Mouse (Mus musculus): ENCODE results near the gene Gm10382. TPM values are rescaled to one million over a fixed set of nuclear protein-coding genes. Genes with fewer than 3 reads are reported as not detected.

Gm10382 gene
- polyA plus RNA-seq, 1 experiment from 2014 or later: 0.18 TPM

- no peaks in the 10 kb centered on the region for H3K4me1 ChIP-seq (ENCODE audit: insufficient read depth)
- no peaks in the 10 kb centered on the region for H3K27me3 ChIP-seq (ENCODE audit: insufficient read depth, low read length)
- WGBS (ENCODE audit: insufficient replicate concordance): 48% methylated on average over 2 of the region's 2 CpGs
- H3K27ac ChIP-seq (ENCODE audit: low read depth): peak overlapping the region; percentile 34; the same call in 1 of the 2 replicates
- DNase-seq: no peak
- no peak for ATAC-seq
- no peaks in the 10 kb centered on the region for H3K9me3 ChIP-seq (ENCODE audit: low read length)
- H3K9ac ChIP-seq (replicated peaks): no peak overlapping the region
- H3K36me3 ChIP-seq (replicated peaks; ENCODE audit: insufficient read depth, low read length): no peaks in the 10 kb centered on the region
- TF ChIP-seq CTCF (IDR thresholded peaks at IDR 0.05; ENCODE audit: low read depth) (no peak), EP300 (IDR thresholded peaks at IDR 0.05; ENCODE audit: low read depth) (no peak)
- no peak overlapping the region for H3K4me2 ChIP-seq (ENCODE audit: low read depth, low read length)
- H3K4me3 ChIP-seq (ENCODE audit: low read depth, low read length): no peak overlapping the region
These were observed 13.3 kb upstream of the Gm10382 start for GRCm38 (mm10) chr5:125375871-125376270.

GRCm38 (mm10) chr5:125377214-125377613 lies 11.9 kb upstream of the Gm10382 start:
- TF ChIP-seq EP300 (IDR thresholded peaks at IDR 0.05; ENCODE audit: low read depth) (no peak), CTCF (IDR thresholded peaks at IDR 0.05; ENCODE audit: low read depth) (no peak)
- no peak for DNase-seq
- H3K27ac ChIP-seq (ENCODE audit: low read depth): peak overlapping the region; percentile 57; the same call in 1 of the 2 replicates

GRCm38 (mm10) chr5:125378919-125379318 lies 10.2 kb upstream of the Gm10382 start:
- TF ChIP-seq CTCF (IDR thresholded peaks at IDR 0.05; ENCODE audit: low read depth) (peak; percentile 39), EP300 (IDR thresholded peaks at IDR 0.05; ENCODE audit: low read depth) (no peak)
- H3K27me3 ChIP-seq (ENCODE audit: insufficient read depth, low read length): no peaks in the 10 kb centered on the region
- DNase-seq (no peak), ATAC-seq (no peak)
- no peak overlapping the region for H3K9ac ChIP-seq (replicated peaks)
- H3K27ac ChIP-seq (ENCODE audit: low read depth): no peak overlapping the region
- no peaks in the 10 kb centered on the region for H3K9me3 ChIP-seq (ENCODE audit: low read length)
- H3K36me3 ChIP-seq (replicated peaks; ENCODE audit: insufficient read depth, low read length): peaks cover 2% of the 10 kb centered on the region; the same call in 1 of the 2 replicates
- 64% methylated on average over 5 of the region's 5 CpGs for WGBS (ENCODE audit: insufficient replicate concordance)
- no peak overlapping the region for H3K4me3 ChIP-seq (ENCODE audit: low read depth, low read length)
- H3K4me1 ChIP-seq (ENCODE audit: insufficient read depth): no peaks in the 10 kb centered on the region
- no peak overlapping the region for H3K4me2 ChIP-seq (ENCODE audit: low read depth, low read length)

More at GRCm38 (mm10) chr5:125377214-125377613, 11.9 kb upstream of the Gm10382 start:
- WGBS (ENCODE audit: insufficient replicate concordance): 61% methylated on average over 7 of the region's 7 CpGs
- Histone ChIP-seq H3K4me1 (ENCODE audit: insufficient read depth) (no peaks in the 10 kb centered on the region), H3K4me3 (ENCODE audit: low read depth, low read length) (no peak overlapping the region), H3K9ac (replicated peaks) (no peak overlapping the region), H3K4me2 (ENCODE audit: low read depth, low read length) (no peak overlapping the region), H3K9me3 (ENCODE audit: low read length) (no peaks in the 10 kb centered on the region), H3K36me3 (replicated peaks; ENCODE audit: insufficient read depth, low read length) (no peaks in the 10 kb centered on the region), H3K27me3 (ENCODE audit: insufficient read depth, low read length) (no peaks in the 10 kb centered on the region)
- peak; percentile 62 for ATAC-seq

- ATAC-seq (no peak), DNase-seq (no peak)
- H3K27me3 ChIP-seq (ENCODE audit: insufficient read depth, low read length): no peaks in the 10 kb centered on the region
- no peak overlapping the region for H3K4me2 ChIP-seq (ENCODE audit: low read depth, low read length)
- no peak overlapping the region for H3K27ac ChIP-seq (ENCODE audit: low read depth)
- peaks cover 21% of the 10 kb centered on the region for H3K36me3 ChIP-seq (replicated peaks; ENCODE audit: insufficient read depth, low read length)
- no peak overlapping the region for H3K9ac ChIP-seq (replicated peaks)
- TF ChIP-seq EP300 (IDR thresholded peaks at IDR 0.05; ENCODE audit: low read depth) (no peak), CTCF (IDR thresholded peaks at IDR 0.05; ENCODE audit: low read depth) (no peak)
- WGBS (ENCODE audit: insufficient replicate concordance): 61% methylated on average over 5 of the region's 5 CpGs
- peaks cover 6% of the 10 kb centered on the region for H3K4me1 ChIP-seq (ENCODE audit: insufficient read depth)
- H3K4me3 ChIP-seq (ENCODE audit: low read depth, low read length): no peak overlapping the region
- H3K9me3 ChIP-seq (ENCODE audit: low read length): no peaks in the 10 kb centered on the region
These were observed 7.0 kb upstream of the Gm10382 start for GRCm38 (mm10) chr5:125381954-125382672.

GRCm38 (mm10) chr5:125382673-125383558 lies 6.2 kb upstream of the Gm10382 start:
- peak; percentile 64 for DNase-seq
- 41% methylated on average over 6 of the region's 6 CpGs for WGBS (ENCODE audit: insufficient replicate concordance)
- H3K4me2 ChIP-seq (ENCODE audit: low read depth, low read length): no peak overlapping the region
- H3K9me3 ChIP-seq (ENCODE audit: low read length): no peaks in the 10 kb centered on the region
- H3K36me3 ChIP-seq (replicated peaks; ENCODE audit: insufficient read depth, low read length): peaks cover 21% of the 10 kb centered on the region
- H3K27ac ChIP-seq (ENCODE audit: low read depth): peak overlapping the region; percentile 49
- H3K9ac ChIP-seq (replicated peaks): no peak overlapping the region
- H3K4me1 ChIP-seq (ENCODE audit: insufficient read depth): peaks cover 6% of the 10 kb centered on the region
- TF ChIP-seq CTCF (IDR thresholded peaks at IDR 0.05; ENCODE audit: low read depth) (peak; percentile 81), EP300 (IDR thresholded peaks at IDR 0.05; ENCODE audit: low read depth) (no peak)
- H3K4me3 ChIP-seq (ENCODE audit: low read depth, low read length): no peak overlapping the region
- H3K27me3 ChIP-seq (ENCODE audit: insufficient read depth, low read length): no peaks in the 10 kb centered on the region
- peak; percentile 47 for ATAC-seq

Data from liver, postnatal 0 days (tissue).